Mouse (Mus musculus): ENCODE data around the gene Ppp1cb.

DNA sequence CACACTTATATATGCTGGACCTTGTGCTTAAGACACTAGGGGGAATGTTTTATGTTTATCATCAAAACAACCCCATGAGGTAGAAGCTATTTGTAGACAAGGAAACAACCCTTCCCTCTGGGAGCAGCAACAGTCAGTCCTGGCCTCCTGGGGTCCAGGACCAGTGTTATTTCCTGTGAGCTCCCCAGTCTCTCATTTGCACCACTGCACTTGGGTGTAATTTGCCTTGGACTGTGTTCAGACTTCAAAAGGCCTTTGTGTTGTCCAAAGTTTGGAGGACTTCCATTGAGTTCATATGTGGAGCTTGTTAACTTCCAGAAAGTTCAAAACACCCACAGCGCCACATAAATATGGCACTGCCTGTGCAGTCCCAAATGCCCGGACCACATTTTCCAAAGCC, 45.6 kb upstream of the Ppp1cb start:
- TF ChIP-seq CTCF (IDR thresholded peaks at IDR 0.05; ENCODE audit: extremely low read depth, insufficient read length, insufficient replicate concordance, low read depth, low read length) (no peak), POLR2A (IDR thresholded peaks at IDR 0.05; ENCODE audit: low read depth, low read length) (no peak)
